Mouse (Mus musculus) left cerebral cortex, adult 8-10 months (tissue): Measurements from ENCODE around the gene Upf3b. TPM values are rescaled to one million over a fixed set of nuclear protein-coding genes. Genes with fewer than 3 reads are reported as not detected.
"Not testable (repeated sequence)": the region's sequence is repeated elsewhere in the genome, so short reads cannot be mapped to it uniquely, and the experiment has no call there.

Experiments used
- DNase-seq, 2 experiments: peaks; one replicate each; pipeline ENCODE4 v3.0.0; 2022; ENCODE audit warnings: low spot score in 2 of 2
- total RNA-seq, 4 experiments: library from RNA; stranded (reverse); gene quantifications; 2 replicates each; pipeline ENCODE4 v1.2.4; 2022

Gene Upf3b
- total RNA-seq, 4 experiments from 2014 or later: 18.1 to 20.1 (median 19.6) TPM

DNA sequence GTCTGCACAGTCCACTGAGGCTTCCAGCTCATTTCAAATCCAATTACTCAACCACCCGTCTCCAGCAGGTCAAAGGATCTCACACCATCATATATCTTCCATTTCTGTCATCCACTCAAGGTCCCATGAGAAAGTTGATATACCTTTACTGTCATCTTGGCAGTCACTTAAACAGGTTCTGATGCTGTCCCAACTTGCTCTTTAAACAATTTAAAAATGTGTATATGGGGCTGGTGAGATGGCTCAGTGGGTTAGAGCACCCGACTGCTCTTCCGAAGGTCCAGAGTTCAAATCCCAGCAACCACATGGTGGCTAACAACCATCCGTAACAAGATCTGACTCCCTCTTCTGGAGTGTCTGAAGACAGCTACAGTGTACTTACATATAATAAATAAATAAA is 29.8 kb downstream of the Upf3b start:
- not testable (repeated sequence) for DNase-seq

GRCm38 (mm10) chrX:37076651-37077050 is 33.5 kb downstream of the Upf3b start:
- DNase-seq: no peak

DNA sequence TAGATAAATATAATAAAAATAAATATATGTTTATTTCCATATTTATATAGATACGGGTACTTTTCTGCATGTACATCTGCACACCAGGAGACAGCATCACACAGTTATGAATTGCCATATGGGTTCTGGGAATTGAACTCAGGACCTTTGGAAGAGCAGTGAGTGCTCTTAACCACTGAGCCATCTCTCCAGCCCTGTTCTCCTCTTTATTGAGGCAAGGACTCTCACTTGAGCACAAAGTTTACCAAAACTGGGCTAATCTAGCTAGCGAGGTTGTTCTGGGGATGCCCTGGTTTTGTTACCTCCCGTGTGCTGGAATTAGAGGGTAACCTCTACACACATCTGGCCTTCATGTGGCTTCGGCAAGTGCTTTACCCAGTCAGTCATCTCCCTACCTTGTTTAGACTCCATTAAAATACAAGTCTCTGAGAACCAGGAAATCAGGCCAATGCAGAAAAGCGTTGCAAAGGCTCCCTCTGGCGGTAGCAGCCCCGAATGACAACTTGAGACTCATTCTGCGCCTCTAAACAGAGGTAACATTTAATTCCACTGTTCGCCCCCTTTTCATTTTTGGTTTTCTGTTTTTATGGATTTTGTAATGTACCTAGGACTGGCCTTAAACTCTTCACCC is 35.7 kb downstream of the Upf3b start:
- peak in 1 of 2 experiments; percentile 59 for DNase-seq

DNA sequence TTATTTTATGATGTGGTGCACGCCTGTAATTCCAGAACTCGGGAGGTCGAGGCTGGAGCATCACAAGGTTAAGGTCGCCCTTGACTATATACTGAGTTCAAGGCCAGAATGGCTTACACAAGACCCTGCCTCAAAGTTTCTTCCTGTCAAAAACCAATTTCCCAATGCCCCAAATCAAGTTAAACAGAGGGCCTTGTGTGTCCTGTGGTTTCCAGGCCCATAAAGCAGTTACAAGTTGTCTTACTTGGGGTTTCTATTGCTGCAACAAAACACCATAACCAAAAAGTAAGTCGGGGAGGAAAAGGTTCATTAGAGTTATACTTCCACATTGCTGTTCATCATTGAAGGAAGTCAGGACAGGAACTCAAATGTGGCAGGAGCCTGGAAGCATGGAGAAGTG is 41.4 kb downstream of the Upf3b start:
- no peak for DNase-seq

GRCm38 (mm10) chrX:37067299-37067698 is 42.8 kb downstream of the Upf3b start:
- no peak for DNase-seq

DNA sequence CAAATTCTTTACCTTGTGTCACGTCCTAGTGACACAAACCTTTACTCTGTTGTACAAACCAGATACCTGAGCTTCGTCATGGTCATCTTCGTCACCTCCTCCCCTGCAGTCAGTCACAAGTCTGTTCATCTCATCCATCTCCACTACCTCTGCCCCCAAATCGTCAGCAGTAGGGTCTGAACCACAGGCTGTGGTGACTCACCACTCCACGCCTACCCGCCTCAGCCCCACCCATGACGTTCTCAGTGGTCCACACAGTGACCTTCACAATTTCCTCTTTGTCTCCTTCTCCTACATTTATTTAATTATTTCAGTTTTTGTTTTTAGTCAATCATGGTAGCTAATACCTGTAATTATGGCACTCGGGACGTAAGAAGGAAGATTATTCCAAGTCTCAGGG is 46.2 kb downstream of the Upf3b start:
- DNase-seq: no peak

DNA sequence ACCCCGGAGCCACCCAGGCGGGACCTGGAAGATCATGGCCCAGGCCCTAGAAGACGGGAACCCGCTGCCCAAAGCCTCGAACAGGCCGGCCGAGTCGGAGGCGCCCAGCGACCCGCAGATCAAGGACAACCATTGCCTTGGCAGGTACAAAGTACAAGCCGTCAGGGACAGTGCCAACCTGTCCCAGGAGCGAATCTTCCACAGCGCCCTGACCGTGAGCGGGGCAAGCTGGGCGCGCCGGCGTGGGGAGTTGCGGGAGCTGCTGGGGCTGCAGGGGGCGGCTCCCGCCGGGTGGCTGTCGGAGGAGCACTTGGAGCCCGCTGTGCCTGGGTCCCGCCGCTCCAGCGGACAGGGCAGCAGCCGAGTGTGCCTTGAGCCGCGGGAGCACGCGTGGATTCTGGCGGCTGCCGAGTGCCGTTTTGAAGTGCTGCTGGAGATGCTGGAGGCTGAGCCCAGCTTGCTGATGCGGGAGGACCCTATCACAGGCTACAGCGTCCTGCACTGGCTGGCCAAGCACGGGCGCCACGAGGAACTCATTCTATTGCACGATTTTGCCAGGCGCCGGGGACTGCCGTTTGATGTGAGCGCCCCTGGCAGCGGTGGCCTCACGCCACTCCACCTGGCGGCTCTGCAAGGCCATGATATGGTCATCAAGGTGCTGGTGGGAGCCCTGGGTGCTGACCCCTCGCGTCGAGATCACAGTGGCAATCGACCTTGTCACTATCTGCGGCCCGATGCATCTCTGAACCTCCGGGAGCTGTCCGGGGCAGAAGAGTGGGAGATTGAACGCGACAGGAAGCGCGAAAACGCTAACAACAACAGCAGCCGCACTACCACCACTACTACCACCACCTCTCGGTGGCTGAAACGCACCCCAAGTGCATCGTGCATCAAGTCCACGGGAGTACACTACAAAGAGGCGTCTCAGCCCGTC is 61.0 kb downstream of the Upf3b start:
- no peak for DNase-seq

DNA sequence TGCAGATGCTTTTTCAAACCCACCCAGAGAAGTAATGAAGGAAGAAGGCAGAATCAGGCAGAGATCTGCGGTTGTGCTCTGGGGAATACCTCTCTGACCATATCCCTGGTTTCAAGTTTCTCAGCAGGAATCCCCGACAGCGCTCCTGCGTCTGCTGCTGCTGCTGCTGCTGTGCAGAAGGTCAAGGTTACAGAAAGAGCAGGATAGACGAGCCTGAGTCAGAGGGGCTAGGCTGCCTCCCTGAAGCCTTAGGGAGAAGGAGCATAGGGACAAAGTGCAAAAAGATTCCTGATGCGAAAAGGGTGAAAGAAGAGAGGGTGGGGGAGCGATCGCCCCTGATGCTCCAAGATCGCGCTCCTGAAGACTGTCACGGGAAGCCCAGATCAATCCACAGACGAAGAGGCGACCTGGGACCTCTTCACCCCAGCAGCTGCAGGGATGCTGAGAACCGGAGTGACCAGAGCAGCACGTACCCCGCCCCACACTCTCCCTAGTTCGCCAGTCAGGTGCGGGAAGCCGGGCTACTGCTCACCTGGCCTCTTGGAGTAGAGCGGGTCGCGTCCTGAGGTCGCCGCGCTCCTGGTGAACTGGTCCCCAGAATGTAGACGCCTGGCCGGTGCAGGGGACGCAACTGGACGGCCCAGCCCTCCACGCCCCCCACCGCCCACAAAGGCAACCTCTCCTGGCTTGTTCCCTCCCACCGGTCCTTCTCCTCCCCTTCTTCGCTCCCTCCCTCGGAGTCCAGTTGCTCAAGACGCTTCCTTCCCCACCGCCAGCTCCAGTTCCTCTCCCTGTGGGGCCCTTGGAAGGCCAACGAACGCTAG is 61.8 kb downstream of the Upf3b start, which contains the start of gene Sowahd:
Gene Sowahd (plus strand): TSS at position 780 of the 824 bp plus-strand sequence.
- no peak for DNase-seq

DNA sequence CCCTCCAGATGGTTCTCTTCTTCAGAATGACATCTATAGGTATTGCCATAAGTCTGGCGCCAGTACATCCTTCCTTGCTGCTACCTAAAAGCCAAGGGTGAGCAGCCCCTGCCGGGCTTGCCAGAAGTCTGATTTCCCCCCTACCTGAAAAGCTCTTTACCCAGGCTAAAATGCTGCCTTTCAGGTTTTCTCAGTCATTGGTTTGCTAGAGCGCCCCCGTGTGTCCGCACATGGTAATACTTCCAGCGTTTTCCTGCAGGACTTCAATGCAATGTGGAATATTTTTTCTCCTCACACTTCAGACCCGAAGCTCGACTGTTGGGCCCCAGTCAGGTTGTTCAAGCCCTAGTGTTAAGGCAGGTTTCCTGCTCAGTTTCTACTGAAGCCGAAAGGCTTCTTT is 67.4 kb downstream of the Upf3b start:
- DNase-seq: peak in 1 of 2 experiments; percentile 55

Other genes with a start within 250 kb of the Upf3b start
- 10 to 100 TPM; 38.8 to 46.3 (median 44.9) TPM for gene Ube2a, start 236.4 kb downstream of the Upf3b start, total RNA-seq
- 10 to 100 TPM; 36.4 to 42.3 (median 37.5) TPM for gene C330007P06Rik, start 236.2 kb downstream of the Upf3b start, total RNA-seq
- 10 to 100 TPM; 26.9 to 32.9 (median 31.2) TPM for gene Nkrf, start 207.4 kb downstream of the Upf3b start, total RNA-seq
- gene Sept6, start 118.5 kb downstream of the Upf3b start, total RNA-seq: 10 to 100 TPM; 58.3 to 63.0 (median 59.2) TPM
- not detected for gene Sowahd, start 61.5 kb downstream of the Upf3b start, total RNA-seq
- gene Rpl39, start 24.9 kb downstream of the Upf3b start, total RNA-seq: 100 to 1,000 TPM; 240 to 296 (median 268) TPM
- gene Nkap, start 16.5 kb upstream of the Upf3b start, total RNA-seq: 10 to 100 TPM; 12.1 to 14.0 (median 12.6) TPM
- gene Akap14, start 58.5 kb upstream of the Upf3b start, total RNA-seq: under 1 TPM in 1 of 4 experiments, not detected in 3; 0.20 TPM
- 100 to 1,000 TPM; 160 to 253 (median 215) TPM for gene Ndufa1, start 80.8 kb upstream of the Upf3b start, total RNA-seq
- gene Rnf113a1, start 80.9 kb upstream of the Upf3b start, total RNA-seq: 1 to 10 TPM; 6.7 to 8.2 (median 7.6) TPM
- not detected for gene Gm9, start 100.7 kb upstream of the Upf3b start, total RNA-seq
- not detected for gene Rhox1, start 111.9 kb upstream of the Upf3b start, total RNA-seq
- not detected for gene Rhox2a, start 134.7 kb upstream of the Upf3b start, total RNA-seq
- not detected for gene Rhox3a, start 139.6 kb upstream of the Upf3b start, total RNA-seq
- gene Rhox4a, start 155.0 kb upstream of the Upf3b start, total RNA-seq: not detected